Mouse (Mus musculus): Measurements from ENCODE around the gene Pdzd2. TPM values are rescaled to one million over a fixed set of nuclear protein-coding genes. Genes with fewer than 3 reads are reported as not detected.

Gene Pdzd2
- polyA plus RNA-seq, 1 experiment from 2014 or later: 29.0 TPM

GRCm38 (mm10) chr15:12680750-12681149 is 59.0 kb downstream of the Pdzd2 start:
- H3K4me2 ChIP-seq (replicated peaks; ENCODE audit: low read depth, low read length): peak overlapping the region; percentile 15

GRCm38 (mm10) chr15:12679996-12680395 is 59.7 kb downstream of the Pdzd2 start:
- Histone ChIP-seq H3K36me3 (ENCODE audit: insufficient read depth, low read length) (0 out of 2 replicates have a peak, but pooled peaks cover 4% of the 10 kb centered on the region), H3K4me1 (ENCODE audit: insufficient read depth, low read length) (peaks cover 9% of the 10 kb centered on the region; the same call in 1 of the 2 replicates), H3K27me3 (ENCODE audit: insufficient read depth, low read length) (no peaks in the 10 kb centered on the region), H3K9ac (replicated peaks; ENCODE audit: low read length) (no peak overlapping the region), H3K9me3 (ENCODE audit: low read length) (peaks cover 4% of the 10 kb centered on the region), H3K4me2 (replicated peaks; ENCODE audit: low read depth, low read length) (no peak overlapping the region), H3K27ac (ENCODE audit: low read length) (no peak overlapping the region), H3K4me3 (ENCODE audit: low read length) (no peak overlapping the region)
- WGBS: 84% methylated on average over 6 of the region's 6 CpGs
- ATAC-seq (ENCODE audit: low FRiP score, low TSS enrichment): no peak

More at GRCm38 (mm10) chr15:12680750-12681149, 59.0 kb downstream of the Pdzd2 start:
- Histone ChIP-seq H3K9ac (replicated peaks; ENCODE audit: low read length) (no peak overlapping the region), H3K4me1 (ENCODE audit: insufficient read depth, low read length) (peaks cover 9% of the 10 kb centered on the region; the same call in 1 of the 2 replicates), H3K9me3 (ENCODE audit: low read length) (peaks cover 8% of the 10 kb centered on the region), H3K4me3 (ENCODE audit: low read length) (no peak overlapping the region), H3K36me3 (ENCODE audit: insufficient read depth, low read length) (0 out of 2 replicates have a peak, but pooled peaks cover 4% of the 10 kb centered on the region), H3K27ac (ENCODE audit: low read length) (peak overlapping the region; percentile 86), H3K27me3 (ENCODE audit: insufficient read depth, low read length) (no peaks in the 10 kb centered on the region)
- peak; percentile 90 for ATAC-seq (ENCODE audit: low FRiP score, low TSS enrichment)
- 33% methylated on average over 7 of the region's 7 CpGs for WGBS

GRCm38 (mm10) chr15:12678540-12679112 is 61.1 kb downstream of the Pdzd2 start:
- Histone ChIP-seq H3K36me3 (ENCODE audit: insufficient read depth, low read length) (0 out of 2 replicates have a peak, but pooled peaks cover 4% of the 10 kb centered on the region), H3K27ac (ENCODE audit: low read length) (no peak overlapping the region), H3K4me3 (ENCODE audit: low read length) (no peak overlapping the region), H3K9me3 (ENCODE audit: low read length) (no peaks in the 10 kb centered on the region), H3K9ac (replicated peaks; ENCODE audit: low read length) (no peak overlapping the region), H3K4me1 (ENCODE audit: insufficient read depth, low read length) (peaks cover 9% of the 10 kb centered on the region; the same call in 1 of the 2 replicates), H3K4me2 (replicated peaks; ENCODE audit: low read depth, low read length) (no peak overlapping the region), H3K27me3 (ENCODE audit: insufficient read depth, low read length) (no peaks in the 10 kb centered on the region)
- no peak for ATAC-seq (ENCODE audit: low FRiP score, low TSS enrichment)
- WGBS: 74% methylated on average over 2 of the region's 2 CpGs

GRCm38 (mm10) chr15:12675366-12675765 is 64.4 kb downstream of the Pdzd2 start:
- Histone ChIP-seq H3K4me1 (ENCODE audit: insufficient read depth, low read length) (no peaks in the 10 kb centered on the region), H3K27me3 (ENCODE audit: insufficient read depth, low read length) (no peaks in the 10 kb centered on the region), H3K9me3 (ENCODE audit: low read length) (no peaks in the 10 kb centered on the region), H3K36me3 (ENCODE audit: insufficient read depth, low read length) (no peaks in the 10 kb centered on the region), H3K4me3 (ENCODE audit: low read length) (no peak overlapping the region), H3K4me2 (replicated peaks; ENCODE audit: low read depth, low read length) (no peak overlapping the region), H3K9ac (replicated peaks; ENCODE audit: low read length) (no peak overlapping the region), H3K27ac (ENCODE audit: low read length) (no peak overlapping the region)
- no peak for ATAC-seq (ENCODE audit: low FRiP score, low TSS enrichment)
- 73% methylated on average over 3 of the region's 3 CpGs for WGBS

- ATAC-seq (ENCODE audit: low FRiP score, low TSS enrichment): no peak
Observed at GRCm38 (mm10) chr15:12674026-12674425, 65.7 kb downstream of the Pdzd2 start.

GRCm38 (mm10) chr15:12667760-12668520 is 71.8 kb downstream of the Pdzd2 start:
- H3K4me3 ChIP-seq (ENCODE audit: low read length): 0 out of 2 replicates have a peak overlapping the region, but pooled peaks have one; percentile 5
- H3K27me3 ChIP-seq (ENCODE audit: insufficient read depth, low read length): no peaks in the 10 kb centered on the region
- H3K4me1 ChIP-seq (ENCODE audit: insufficient read depth, low read length): peaks cover 6% of the 10 kb centered on the region; the same call in 1 of the 2 replicates
- no peaks in the 10 kb centered on the region for H3K36me3 ChIP-seq (ENCODE audit: insufficient read depth, low read length)
- no peak overlapping the region for H3K9ac ChIP-seq (replicated peaks; ENCODE audit: low read length)
- H3K4me2 ChIP-seq (replicated peaks; ENCODE audit: low read depth, low read length): peak overlapping the region; percentile 38; the same call in 1 of the 2 replicates
- H3K9me3 ChIP-seq (ENCODE audit: low read length): 0 out of 2 replicates have a peak, but pooled peaks cover 8% of the 10 kb centered on the region
- no peak overlapping the region for H3K27ac ChIP-seq (ENCODE audit: low read length)
- 31% methylated on average over 21 of the region's 21 CpGs for WGBS
- peak; percentile 68; the same call in 1 of the 2 replicates for ATAC-seq (ENCODE audit: low FRiP score, low TSS enrichment)

More at GRCm38 (mm10) chr15:12674026-12674425, 65.7 kb downstream of the Pdzd2 start:
- H3K4me2 ChIP-seq (replicated peaks; ENCODE audit: low read depth, low read length): no peak overlapping the region
- H3K9ac ChIP-seq (replicated peaks; ENCODE audit: low read length): no peak overlapping the region
- H3K9me3 ChIP-seq (ENCODE audit: low read length): no peaks in the 10 kb centered on the region
- no peaks in the 10 kb centered on the region for H3K4me1 ChIP-seq (ENCODE audit: insufficient read depth, low read length)
- H3K4me3 ChIP-seq (ENCODE audit: low read length): no peak overlapping the region
- no peak overlapping the region for H3K27ac ChIP-seq (ENCODE audit: low read length)
- H3K36me3 ChIP-seq (ENCODE audit: insufficient read depth, low read length): no peaks in the 10 kb centered on the region
- 79% methylated on average over 5 of the region's 5 CpGs for WGBS
- no peaks in the 10 kb centered on the region for H3K27me3 ChIP-seq (ENCODE audit: insufficient read depth, low read length)

GRCm38 (mm10) chr15:12665946-12666345 is 73.8 kb downstream of the Pdzd2 start:
- no peak overlapping the region for H3K9ac ChIP-seq (replicated peaks; ENCODE audit: low read length)
- peaks cover 6% of the 10 kb centered on the region; the same call in 1 of the 2 replicates for H3K4me1 ChIP-seq (ENCODE audit: insufficient read depth, low read length)
- H3K36me3 ChIP-seq (ENCODE audit: insufficient read depth, low read length): no peaks in the 10 kb centered on the region
- no peak overlapping the region for H3K27ac ChIP-seq (ENCODE audit: low read length)
- 0 out of 2 replicates have a peak, but pooled peaks cover 8% of the 10 kb centered on the region for H3K9me3 ChIP-seq (ENCODE audit: low read length)
- H3K27me3 ChIP-seq (ENCODE audit: insufficient read depth, low read length): no peaks in the 10 kb centered on the region
- no peak overlapping the region for H3K4me3 ChIP-seq (ENCODE audit: low read length)
- ATAC-seq (ENCODE audit: low FRiP score, low TSS enrichment): no peak
- H3K4me2 ChIP-seq (replicated peaks; ENCODE audit: low read depth, low read length): no peak overlapping the region
- 94% methylated on average over 6 of the region's 6 CpGs for WGBS

GRCm38 (mm10) chr15:12663351-12663750 is 76.4 kb downstream of the Pdzd2 start:
- Histone ChIP-seq H3K4me1 (ENCODE audit: insufficient read depth, low read length) (peaks cover 6% of the 10 kb centered on the region; the same call in 1 of the 2 replicates), H3K27me3 (ENCODE audit: insufficient read depth, low read length) (no peaks in the 10 kb centered on the region), H3K9me3 (ENCODE audit: low read length) (0 out of 2 replicates have a peak, but pooled peaks cover 8% of the 10 kb centered on the region), H3K27ac (ENCODE audit: low read length) (no peak overlapping the region), H3K4me2 (replicated peaks; ENCODE audit: low read depth, low read length) (no peak overlapping the region), H3K4me3 (ENCODE audit: low read length) (no peak overlapping the region), H3K36me3 (ENCODE audit: insufficient read depth, low read length) (no peaks in the 10 kb centered on the region), H3K9ac (replicated peaks; ENCODE audit: low read length) (no peak overlapping the region)
- ATAC-seq (ENCODE audit: low FRiP score, low TSS enrichment): no peak
- 92% methylated on average over 9 of the region's 9 CpGs for WGBS

- Histone ChIP-seq H3K36me3 (ENCODE audit: insufficient read depth, low read length) (no peaks in the 10 kb centered on the region), H3K4me2 (replicated peaks; ENCODE audit: low read depth, low read length) (no peak overlapping the region), H3K9me3 (ENCODE audit: low read length) (0 out of 2 replicates have a peak, but pooled peaks cover 2% of the 10 kb centered on the region), H3K27ac (ENCODE audit: low read length) (no peak overlapping the region), H3K4me1 (ENCODE audit: insufficient read depth, low read length) (no peaks in the 10 kb centered on the region), H3K9ac (replicated peaks; ENCODE audit: low read length) (no peak overlapping the region), H3K27me3 (ENCODE audit: insufficient read depth, low read length) (no peaks in the 10 kb centered on the region), H3K4me3 (ENCODE audit: low read length) (no peak overlapping the region)
- 88% methylated on average over 9 of the region's 9 CpGs for WGBS
- ATAC-seq (ENCODE audit: low FRiP score, low TSS enrichment): no peak
Observed at GRCm38 (mm10) chr15:12660320-12660719, 79.4 kb downstream of the Pdzd2 start.

Data from kidney, embryonic 16.5 days (tissue).